Mouse (Mus musculus): ENCODE measurements at regions not wholly inside any gene's neighbourhood (a gene's known extent, or its start where the extent isn't known, plus 50 kb on each side); places are given as distances from the start of the nearest gene placed in this dataset.
"Not testable (repeated sequence)": the region's sequence is repeated elsewhere in the genome, so short reads cannot be mapped to it uniquely, and the experiment has no call there.

DNA sequence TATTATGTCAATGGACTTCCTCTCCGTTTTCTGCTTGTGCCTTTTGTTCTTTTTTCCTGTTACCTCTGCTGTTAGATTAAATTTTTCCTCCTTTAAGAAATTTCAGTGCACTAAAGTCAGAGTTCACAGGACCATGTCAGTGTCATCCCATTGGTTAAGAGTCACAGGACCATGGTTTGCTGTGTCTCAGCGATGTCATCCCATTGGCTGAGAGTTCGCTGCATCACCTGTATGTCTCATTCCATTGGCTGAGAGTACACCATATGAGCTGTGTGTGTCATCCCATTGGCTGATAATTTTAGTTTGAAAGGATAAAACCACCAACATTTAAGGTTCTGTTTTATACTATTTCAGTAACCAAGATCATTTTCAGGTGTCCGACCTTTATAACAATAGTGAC is 50.7 kb upstream of the Jade1 start:
- no peak for DNase-seq (ENCODE audit: low read depth)
- TF ChIP-seq CTCF (IDR thresholded peaks at IDR 0.05; ENCODE audit: borderline replicate concordance, extremely low read depth, insufficient read depth, insufficient read length), result no peak
- no peak for TF ChIP-seq POLR2A (IDR thresholded peaks at IDR 0.05; ENCODE audit: borderline replicate concordance, extremely low read depth, insufficient read depth, insufficient read length, poor library complexity, severe bottlenecking)

DNA sequence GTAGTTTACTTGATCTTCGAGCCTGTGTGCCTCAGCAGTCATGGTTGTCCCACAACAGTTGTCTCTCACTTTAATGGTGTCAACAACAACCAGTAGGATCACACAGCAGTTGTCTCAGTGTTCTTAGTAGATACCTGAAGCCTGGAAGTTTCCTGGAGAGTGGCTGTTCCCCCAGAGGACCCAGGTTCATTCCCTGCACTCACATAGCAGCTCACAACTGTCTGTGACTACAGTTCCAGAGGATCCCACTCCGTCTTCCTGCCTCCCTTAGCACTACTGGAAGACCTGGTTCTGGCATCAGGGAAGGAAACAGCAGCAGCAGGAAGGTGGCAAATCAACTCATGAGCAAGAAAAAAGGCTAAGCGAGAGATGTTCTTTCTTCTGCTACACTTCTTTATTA is 53.4 kb upstream of the Jade1 start:
- no peak for TF ChIP-seq CTCF (IDR thresholded peaks at IDR 0.05; ENCODE audit: borderline replicate concordance, extremely low read depth, insufficient read depth, insufficient read length)
- TF ChIP-seq POLR2A (IDR thresholded peaks at IDR 0.05; ENCODE audit: borderline replicate concordance, extremely low read depth, insufficient read depth, insufficient read length, poor library complexity, severe bottlenecking), result no peak
- DNase-seq (ENCODE audit: low read depth), result no peak

DNA sequence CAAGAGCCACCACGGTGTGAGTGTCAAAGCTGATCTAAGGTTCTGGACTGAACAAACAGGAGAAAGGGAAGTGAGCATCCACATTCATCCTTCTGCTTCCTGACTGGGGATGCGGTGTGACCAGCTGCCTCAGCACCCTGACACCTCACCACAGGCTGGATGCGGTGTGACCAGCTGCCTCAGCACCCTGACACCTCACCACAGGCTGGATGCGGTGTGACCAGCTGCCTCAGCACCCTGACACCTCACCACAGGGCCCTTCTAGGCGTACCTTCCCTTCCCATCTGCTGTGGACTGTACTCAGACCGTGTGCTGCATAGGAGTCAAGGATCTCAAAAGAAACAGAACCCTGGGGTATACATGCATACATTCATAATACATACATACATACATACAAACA is 53.9 kb upstream of the Jade1 start:
- DNase-seq (ENCODE audit: low read depth), result not testable (repeated sequence)

DNA sequence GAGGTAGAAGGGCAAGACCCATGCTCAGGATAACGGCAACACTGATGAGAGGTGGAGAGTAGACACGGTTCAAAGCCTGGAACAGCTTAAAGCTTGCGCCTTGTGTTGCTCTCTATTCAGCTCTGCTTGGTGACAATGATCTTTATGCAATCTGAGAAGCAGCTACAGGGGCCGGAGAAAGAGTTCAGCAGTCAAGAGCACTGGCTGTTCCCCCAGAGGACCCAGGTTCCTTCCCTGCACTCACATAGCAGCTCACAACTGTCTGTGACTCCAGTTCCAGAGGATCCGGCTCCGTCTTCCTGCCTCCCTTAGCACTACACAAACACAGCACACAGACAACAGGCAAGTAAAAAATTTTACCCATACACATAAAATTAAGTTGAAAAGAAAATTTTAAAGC is 54.4 kb upstream of the Jade1 start:
- TF ChIP-seq POLR2A (IDR thresholded peaks at IDR 0.05; ENCODE audit: borderline replicate concordance, extremely low read depth, insufficient read depth, insufficient read length, poor library complexity, severe bottlenecking) (no peak), CTCF (IDR thresholded peaks at IDR 0.05; ENCODE audit: borderline replicate concordance, extremely low read depth, insufficient read depth, insufficient read length) (no peak)
- no peak for DNase-seq (ENCODE audit: low read depth)

DNA sequence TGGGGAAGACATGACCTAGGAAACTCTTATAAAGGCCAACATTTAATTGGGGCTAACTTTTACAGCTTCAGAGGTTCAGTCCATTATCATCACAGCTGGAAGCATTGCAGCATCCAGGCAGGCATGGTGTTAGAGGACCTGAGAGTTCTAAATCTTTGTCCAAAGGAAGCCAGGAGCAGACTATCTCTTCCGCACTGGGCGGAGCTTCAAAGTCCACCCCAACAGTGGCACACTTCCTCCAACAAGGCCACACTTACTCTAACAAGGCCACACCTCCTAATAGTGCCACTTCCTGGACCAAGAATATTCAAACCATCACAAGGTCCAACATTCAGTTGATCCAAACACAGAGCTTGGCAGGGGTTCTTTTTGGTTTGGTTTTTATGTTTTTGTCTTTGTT is 55.9 kb upstream of the Jade1 start:
- DNase-seq (ENCODE audit: low read depth), result no peak
- TF ChIP-seq CTCF (IDR thresholded peaks at IDR 0.05; ENCODE audit: borderline replicate concordance, extremely low read depth, insufficient read depth, insufficient read length) (no peak), POLR2A (IDR thresholded peaks at IDR 0.05; ENCODE audit: borderline replicate concordance, extremely low read depth, insufficient read depth, insufficient read length, poor library complexity, severe bottlenecking) (no peak)

DNA sequence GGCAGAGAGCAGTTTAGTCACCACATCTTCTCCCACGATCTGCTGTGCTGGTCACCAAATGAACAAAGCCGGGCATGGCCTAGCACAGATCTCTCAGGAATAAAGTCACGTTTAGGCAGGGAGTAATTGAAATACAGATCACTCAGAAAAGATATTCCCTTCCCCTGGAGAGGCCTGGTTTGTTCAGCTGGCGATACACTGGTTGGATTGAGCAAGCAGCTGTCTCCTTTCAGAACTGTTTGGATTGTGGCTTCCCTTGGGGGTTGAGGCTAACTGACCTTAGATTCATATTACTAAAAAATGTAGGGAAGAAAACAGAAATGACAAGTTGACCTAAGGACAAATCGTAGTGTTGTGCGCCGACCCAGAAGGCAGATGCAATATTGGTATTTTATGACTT is 56.7 kb upstream of the Jade1 start:
- TF ChIP-seq CTCF (IDR thresholded peaks at IDR 0.05; ENCODE audit: borderline replicate concordance, extremely low read depth, insufficient read depth, insufficient read length), result no peak
- no peak for TF ChIP-seq POLR2A (IDR thresholded peaks at IDR 0.05; ENCODE audit: borderline replicate concordance, extremely low read depth, insufficient read depth, insufficient read length, poor library complexity, severe bottlenecking)
- DNase-seq (ENCODE audit: low read depth), result no peak

DNA sequence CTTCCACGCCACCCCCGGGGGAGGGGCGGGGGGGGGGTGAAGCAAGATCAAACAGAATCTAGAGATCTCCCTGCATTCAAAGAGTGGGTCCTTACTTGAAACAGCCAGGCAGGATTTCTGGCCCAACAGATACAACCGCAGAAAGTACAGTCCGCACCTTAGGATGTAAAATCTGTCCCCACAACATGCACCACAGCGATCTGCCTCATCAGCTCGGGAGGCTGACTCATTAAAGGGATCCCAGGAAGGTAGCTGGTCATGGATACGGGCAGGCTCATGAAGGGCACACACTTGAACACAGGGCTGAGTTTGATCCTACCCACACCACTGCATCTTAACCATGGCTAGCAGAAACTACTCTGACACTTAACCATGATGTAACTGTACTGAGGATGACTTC is 57.8 kb upstream of the Jade1 start:
- DNase-seq (ENCODE audit: low read depth), result no peak
- no peak for TF ChIP-seq POLR2A (IDR thresholded peaks at IDR 0.05; ENCODE audit: borderline replicate concordance, extremely low read depth, insufficient read depth, insufficient read length, poor library complexity, severe bottlenecking)
- no peak for TF ChIP-seq CTCF (IDR thresholded peaks at IDR 0.05; ENCODE audit: borderline replicate concordance, extremely low read depth, insufficient read depth, insufficient read length)

DNA sequence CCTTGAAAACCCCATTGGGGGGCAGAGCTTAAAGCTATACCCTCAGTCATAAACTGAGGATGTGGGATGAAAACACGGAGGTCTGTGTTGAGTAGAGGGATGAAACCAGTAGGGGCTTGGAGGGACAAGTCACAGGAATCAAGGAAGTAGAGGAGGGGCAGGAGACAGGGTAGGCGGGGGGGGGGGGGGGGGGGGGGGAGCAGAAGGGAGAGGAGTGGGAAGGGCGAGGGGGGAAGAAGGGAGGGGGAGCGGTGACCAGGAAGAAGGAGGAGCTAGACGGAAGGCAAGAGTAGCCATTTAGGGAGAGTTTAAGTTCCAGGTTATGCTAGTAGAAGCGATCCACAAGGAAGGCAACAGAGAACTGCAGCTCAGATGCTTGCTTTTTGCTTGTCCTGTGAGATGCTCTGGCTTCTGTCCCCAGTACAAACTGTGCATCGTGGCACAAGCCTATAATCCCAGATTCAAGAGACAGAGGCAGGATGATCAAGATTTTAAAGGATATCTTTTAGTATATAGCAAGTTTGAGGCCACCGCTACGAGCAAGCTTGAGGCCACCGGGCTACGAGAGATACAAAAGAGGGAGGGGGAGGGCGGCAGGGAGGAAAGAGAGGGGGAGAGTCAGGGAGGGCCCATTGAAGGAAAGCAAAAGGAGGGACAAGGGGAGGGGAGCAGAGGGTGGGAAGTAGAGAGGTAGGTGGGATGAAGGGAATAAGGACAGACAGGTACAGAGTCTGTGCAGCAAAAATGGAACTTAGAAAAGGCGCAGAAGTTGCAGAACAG is 58.4 kb upstream of the Jade1 start:
- DNase-seq (ENCODE audit: low read depth), result no peak
- TF ChIP-seq POLR2A (IDR thresholded peaks at IDR 0.05; ENCODE audit: borderline replicate concordance, extremely low read depth, insufficient read depth, insufficient read length, poor library complexity, severe bottlenecking), result no peak
- no peak for TF ChIP-seq CTCF (IDR thresholded peaks at IDR 0.05; ENCODE audit: borderline replicate concordance, extremely low read depth, insufficient read depth, insufficient read length)

DNA sequence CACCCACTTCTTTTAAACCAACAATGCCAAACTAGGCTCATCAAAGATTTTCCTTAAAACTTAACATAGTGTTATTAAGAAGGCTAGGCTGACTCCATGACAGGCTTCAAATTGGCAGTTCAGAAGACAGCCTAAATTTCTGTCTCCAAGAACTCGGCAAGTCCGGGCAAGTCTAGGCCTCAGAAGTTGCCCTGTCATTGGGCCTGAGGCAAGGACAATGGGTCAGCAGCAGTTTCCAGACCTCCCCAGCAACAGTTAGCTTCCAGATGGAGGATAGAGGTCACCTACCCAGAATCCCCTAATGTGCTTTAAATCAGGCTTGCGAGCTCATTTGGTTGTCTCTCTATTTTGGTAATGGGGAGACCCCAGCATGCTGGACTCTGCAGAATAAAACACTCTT is 59.6 kb upstream of the Jade1 start:
- DNase-seq (ENCODE audit: low read depth), result no peak
- TF ChIP-seq POLR2A (IDR thresholded peaks at IDR 0.05; ENCODE audit: borderline replicate concordance, extremely low read depth, insufficient read depth, insufficient read length, poor library complexity, severe bottlenecking), result no peak
- no peak for TF ChIP-seq CTCF (IDR thresholded peaks at IDR 0.05; ENCODE audit: borderline replicate concordance, extremely low read depth, insufficient read depth, insufficient read length)

DNA sequence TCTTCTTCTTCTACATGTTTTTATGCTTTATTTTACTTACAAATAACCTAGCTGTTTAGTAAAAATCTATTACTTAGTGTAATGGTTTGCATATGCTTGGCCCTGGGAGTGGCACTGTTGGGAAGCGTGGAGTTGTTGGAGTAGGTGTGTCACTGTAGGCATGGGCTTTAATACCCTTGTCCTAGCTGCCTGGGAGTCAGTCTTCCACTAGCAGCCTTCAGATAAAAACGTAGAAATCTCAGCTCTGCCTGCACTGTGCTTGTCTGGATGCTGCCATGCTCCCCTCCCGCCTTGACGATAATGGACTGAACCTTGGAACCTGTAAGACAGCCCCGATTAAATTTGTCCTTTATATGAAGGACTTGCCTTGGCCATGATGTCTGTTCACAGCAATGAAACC is 60.4 kb upstream of the Jade1 start:
- DNase-seq (ENCODE audit: low read depth), result no peak
- TF ChIP-seq CTCF (IDR thresholded peaks at IDR 0.05; ENCODE audit: borderline replicate concordance, extremely low read depth, insufficient read depth, insufficient read length) (no peak), POLR2A (IDR thresholded peaks at IDR 0.05; ENCODE audit: borderline replicate concordance, extremely low read depth, insufficient read depth, insufficient read length, poor library complexity, severe bottlenecking) (no peak)

DNA sequence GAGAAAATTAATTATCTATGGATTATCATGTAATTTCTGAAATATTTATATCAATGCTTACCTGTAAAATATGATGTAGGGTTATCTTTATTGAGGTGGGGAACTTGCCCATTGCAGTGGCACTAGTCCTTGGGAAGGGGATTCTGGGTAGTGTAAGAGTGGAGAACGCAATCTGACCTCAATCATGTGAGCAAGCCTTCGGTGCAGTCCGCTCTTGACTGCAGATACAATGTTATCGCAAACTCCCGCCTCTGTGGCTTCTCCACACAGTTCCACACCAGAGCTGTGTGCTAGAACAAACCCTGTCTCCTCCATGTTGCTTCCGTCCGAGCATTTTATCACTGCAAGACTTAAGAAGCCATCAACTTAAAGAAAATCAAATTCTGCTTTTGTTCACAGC is 62.1 kb upstream of the Jade1 start:
- no peak for TF ChIP-seq POLR2A (IDR thresholded peaks at IDR 0.05; ENCODE audit: borderline replicate concordance, extremely low read depth, insufficient read depth, insufficient read length, poor library complexity, severe bottlenecking)
- TF ChIP-seq CTCF (IDR thresholded peaks at IDR 0.05; ENCODE audit: borderline replicate concordance, extremely low read depth, insufficient read depth, insufficient read length), result no peak
- DNase-seq (ENCODE audit: low read depth), result no peak

DNA sequence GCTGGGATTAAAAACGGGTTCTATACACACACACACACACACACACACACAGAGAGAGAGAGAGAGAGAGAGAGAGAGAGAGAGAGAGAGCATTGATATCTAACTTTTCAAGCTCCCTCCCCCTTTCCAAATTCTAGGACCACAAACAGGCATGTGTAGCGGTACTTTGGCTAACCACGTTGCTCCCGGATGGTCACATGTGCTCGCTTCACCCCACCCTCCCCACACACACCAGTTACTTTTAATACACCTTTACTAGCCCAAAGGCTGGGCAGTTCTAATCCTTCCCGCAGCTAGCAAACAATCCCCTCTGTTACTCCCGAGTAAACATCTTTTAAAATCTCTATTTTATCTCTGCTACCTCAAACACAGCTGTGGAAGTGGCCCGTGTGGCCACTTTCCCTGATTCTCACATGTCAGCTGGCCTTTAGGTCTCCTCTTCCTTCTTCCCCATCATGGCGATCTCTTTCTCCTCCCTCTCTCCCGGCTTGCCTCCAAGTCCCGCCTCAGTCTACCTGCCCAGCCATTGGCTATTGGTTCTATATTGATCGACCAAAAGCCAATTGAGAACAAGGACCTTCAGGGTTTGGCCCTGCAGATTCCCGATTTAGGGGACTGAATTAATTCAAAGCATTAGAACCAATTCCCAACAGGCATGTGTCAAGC is 62.7 kb upstream of the Jade1 start:
- TF ChIP-seq CTCF (IDR thresholded peaks at IDR 0.05; ENCODE audit: borderline replicate concordance, extremely low read depth, insufficient read depth, insufficient read length) (no peak), POLR2A (IDR thresholded peaks at IDR 0.05; ENCODE audit: borderline replicate concordance, extremely low read depth, insufficient read depth, insufficient read length, poor library complexity, severe bottlenecking) (no peak)
- no peak for DNase-seq (ENCODE audit: low read depth)

All from brain, embryonic 14.5 days (tissue).